Mouse (Mus musculus) urinary bladder, postnatal 10 days (tissue): ENCODE measurements around the gene Tspan10.

Experiments used
- DNase-seq: peaks from one replicate; pipeline ENCODE4 v3.0.0; 2022; ENCODE audit warnings: low spot score

The Tspan10 gene

GRCm38 (mm10) chr11:120492878-120493203, 50.4 kb downstream of the Tspan10 start:
- no peak for DNase-seq

- DNase-seq: no peak
Measured at GRCm38 (mm10) chr11:120493351-120493750, 50.9 kb downstream of the Tspan10 start.

GRCm38 (mm10) chr11:120493911-120494310, 51.5 kb downstream of the Tspan10 start:
- no peak for DNase-seq
